Mouse (Mus musculus): ENCODE measurements around the gene Slc1a6.

DNA sequence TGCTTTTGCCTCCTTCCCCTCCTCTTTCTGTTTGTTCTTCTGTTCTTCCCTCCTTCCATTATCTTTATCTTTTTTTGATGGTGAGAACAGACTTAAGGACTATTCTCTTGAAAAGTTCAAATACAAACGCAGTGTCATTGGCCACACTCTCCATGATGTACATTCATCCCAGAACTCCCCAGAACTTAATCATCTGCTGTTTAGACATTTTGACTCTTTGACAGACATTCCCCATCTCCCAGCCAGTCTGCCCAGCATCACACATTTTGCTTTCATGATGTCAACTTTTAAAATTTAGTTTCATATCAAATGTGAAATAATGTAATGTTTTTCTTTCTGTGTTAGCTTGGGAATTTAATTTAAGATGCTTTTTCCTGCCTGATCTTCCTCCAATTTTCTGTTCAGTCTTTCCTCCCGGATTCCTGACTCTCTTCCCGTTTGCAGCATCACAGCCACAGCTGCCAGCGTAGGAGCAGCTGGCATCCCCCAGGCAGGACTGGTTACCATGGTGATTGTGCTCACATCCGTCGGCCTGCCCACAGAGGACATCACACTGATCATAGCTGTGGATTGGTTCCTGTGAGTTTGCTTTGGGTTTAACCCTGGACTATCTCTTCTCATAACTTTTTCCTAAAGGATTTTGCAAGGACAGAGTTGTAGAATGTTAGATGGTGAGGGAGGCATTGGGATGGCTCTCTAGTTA lies 32.2 kb downstream of the Slc1a6 start:
- no peak for TF ChIP-seq CTCF (IDR thresholded peaks at IDR 0.05; ENCODE audit: control insufficient read depth, insufficient read depth, insufficient read length)
- TF ChIP-seq USF1 (IDR thresholded peaks at IDR 0.05; ENCODE audit: low read depth) = no peak
- no peak for TF ChIP-seq CEBPB (IDR thresholded peaks at IDR 0.05; ENCODE audit: low read depth)
- no peak for TF ChIP-seq MAX (IDR thresholded peaks at IDR 0.05)
- no peak for TF ChIP-seq MYOG (IDR thresholded peaks at IDR 0.05; ENCODE audit: control insufficient read depth, extremely low read depth, insufficient read length)
- no peak for TF ChIP-seq FOSL1 (IDR thresholded peaks at IDR 0.05; ENCODE audit: insufficient read depth, low read length, poor library complexity, severe bottlenecking)
